Mouse (Mus musculus) lung, embryonic 14.5 days (tissue): ENCODE measurements around the gene B830017H08Rik. TPM values are rescaled to one million over a fixed set of nuclear protein-coding genes. Genes with fewer than 3 reads are reported as not detected.

Source experiments
- ATAC-seq: fragments of 200-750 bp; cut with Nextera tagmentation; 2 replicates; pipeline ENCODE4 v1.8.0; 2017; ENCODE audit warnings: mild to moderate bottlenecking, moderate TSS enrichment, moderate library complexity; ENCODE audit not compliant: insufficient read depth
- DNase-seq: peaks from one replicate; pipeline ENCODE4 v3.0.0-alpha.2; 2015
- H3K27ac ChIP-seq: fragments of 300-500 bp; sonication (generic); 2 replicates; pipeline ENCODE4 v1.5.1; 2014; ENCODE audit warnings: low read depth, mild to moderate bottlenecking, moderate library complexity
- H3K27me3 ChIP-seq: fragments of 300-500 bp; sonication (generic); 2 replicates; pipeline ENCODE4 v1.6.1; 2014; ENCODE audit warnings: low read length, control low read depth; ENCODE audit not compliant: insufficient read depth
- H3K36me3 ChIP-seq: fragments of 300-500 bp; sonication (generic); 2 replicates; pipeline ENCODE4 v1.6.1; 2014; ENCODE audit warnings: control low read depth; ENCODE audit not compliant: insufficient read depth
- H3K4me1 ChIP-seq: fragments of 300-500 bp; sonication (generic); 2 replicates; pipeline ENCODE4 v1.6.1; 2014; ENCODE audit warnings: antibody characterized with exemption, control low read depth; ENCODE audit not compliant: insufficient read depth
- H3K4me2 ChIP-seq: fragments of 300-500 bp; sonication (generic); 2 replicates; pipeline ENCODE4 v1.6.1; 2014; ENCODE audit warnings: mild to moderate bottlenecking
- H3K4me3 ChIP-seq: fragments of 300-500 bp; sonication (generic); 2 replicates; pipeline ENCODE4 v1.5.1; 2014; ENCODE audit warnings: low read depth, low read length
- H3K9ac ChIP-seq: fragments of 300-500 bp; sonication (generic); 2 replicates; pipeline ENCODE4 v1.6.1; 2014
- H3K9me3 ChIP-seq: fragments of 300-500 bp; sonication (generic); 2 replicates; pipeline ENCODE4 v1.6.1; 2016; ENCODE audit warnings: low read depth, low read length, control low read depth
- CTCF ChIP-seq: IDR thresholded peaks from 2 replicates; pipeline ENCODE4 v1.5.1; 2016; ENCODE audit warnings: antibody characterized with exemption, low read depth
- WGBS: fragments of 180-500 bp; shearing (Covaris S2); extraction: QIAGEN DNeasy Blood & Tissue Kit; methylation state at CpG from one replicate; pipeline ENCODE4 v1.1.7; 2014; 5-methylcytosine and 5-hydroxymethylcytosine counted together
- polyA plus RNA-seq: library from polyadenylated mRNA; unstranded; fragments of >200 nt; fragmentation: Nextera tagmentation; extraction: Ambion mirVana; gene quantifications from 2 replicates; pipeline ENCODE4 v1.2.1, GENCODE M21; 2014

The B830017H08Rik gene
- polyA plus RNA-seq, 1 experiment from 2014 or later, result 0.18 TPM

- peaks cover 26% of the 10 kb centered on the region for H3K4me1 ChIP-seq
- peak; percentile 18 for ATAC-seq
These were observed 35.1 kb upstream of the B830017H08Rik start for GRCm38 (mm10) chr16:17797812-17798311.

GRCm38 (mm10) chr16:17798321-17799180, 34.4 kb upstream of the B830017H08Rik start:
- peak overlapping the region; percentile 79 for H3K4me3 ChIP-seq
- H3K9me3 ChIP-seq, result no peaks in the 10 kb centered on the region
- ATAC-seq (peak; percentile 79), DNase-seq (peak; percentile 91)
- H3K9ac ChIP-seq, result peak overlapping the region; percentile 93
- peaks cover 29% of the 10 kb centered on the region for H3K27me3 ChIP-seq
- peak overlapping the region; percentile 97 for H3K27ac ChIP-seq
- H3K36me3 ChIP-seq, result peaks cover 18% of the 10 kb centered on the region
- TF ChIP-seq CTCF, result no peak
- H3K4me2 ChIP-seq, result peak overlapping the region; percentile 82
- peaks cover 33% of the 10 kb centered on the region for H3K4me1 ChIP-seq
- 3% methylated on average over 39 of the region's 45 CpGs for WGBS

More at GRCm38 (mm10) chr16:17797812-17798311, 35.1 kb upstream of the B830017H08Rik start:
- Histone ChIP-seq H3K27ac (peak overlapping the region; percentile 97), H3K9ac (peak overlapping the region; percentile 93), H3K27me3 (peaks cover 23% of the 10 kb centered on the region), H3K36me3 (peaks cover 18% of the 10 kb centered on the region), H3K4me3 (peak overlapping the region; percentile 79), H3K9me3 (no peaks in the 10 kb centered on the region), H3K4me2 (peak overlapping the region; percentile 82)
- WGBS, result 4% methylated on average over 29 of the region's 29 CpGs
- no peak for TF ChIP-seq CTCF
- peak; percentile 58 for DNase-seq

- Histone ChIP-seq H3K9me3 (no peaks in the 10 kb centered on the region), H3K27ac (no peak overlapping the region), H3K4me2 (peak overlapping the region; percentile 82), H3K36me3 (peaks cover 22% of the 10 kb centered on the region; the same call in 1 of the 2 replicates), H3K4me1 (peaks cover 43% of the 10 kb centered on the region), H3K4me3 (peak overlapping the region; percentile 79; the same call in 1 of the 2 replicates), H3K9ac (no peak overlapping the region), H3K27me3 (peaks cover 38% of the 10 kb centered on the region)
- DNase-seq (no peak), ATAC-seq (no peak)
- TF ChIP-seq CTCF, result no peak
These were observed 33.3 kb upstream of the B830017H08Rik start for GRCm38 (mm10) chr16:17799584-17799983.

GRCm38 (mm10) chr16:17801777-17802455, 31.0 kb upstream of the B830017H08Rik start:
- Histone ChIP-seq H3K9me3 (no peaks in the 10 kb centered on the region), H3K27ac (no peak overlapping the region), H3K27me3 (peaks cover 61% of the 10 kb centered on the region), H3K4me1 (peaks cover 46% of the 10 kb centered on the region), H3K9ac (no peak overlapping the region), H3K4me2 (peak overlapping the region; percentile 59), H3K4me3 (peak overlapping the region; percentile 31), H3K36me3 (peaks cover 37% of the 10 kb centered on the region; the same call in 1 of the 2 replicates)
- DNase-seq (peak; percentile 51), ATAC-seq (no peak)
- no peak for TF ChIP-seq CTCF
- WGBS, result 20% methylated on average over 7 of the region's 7 CpGs

GRCm38 (mm10) chr16:17802456-17802838, 30.5 kb upstream of the B830017H08Rik start:
- ATAC-seq (no peak), DNase-seq (peak; percentile 25)
- H3K4me3 ChIP-seq, result peak overlapping the region; percentile 31
- peaks cover 42% of the 10 kb centered on the region; the same call in 1 of the 2 replicates for H3K36me3 ChIP-seq
- H3K27me3 ChIP-seq, result peaks cover 63% of the 10 kb centered on the region
- peak overlapping the region; percentile 59 for H3K4me2 ChIP-seq
- no peak for TF ChIP-seq CTCF
- peaks cover 50% of the 10 kb centered on the region for H3K4me1 ChIP-seq
- peak overlapping the region; percentile 29 for H3K9ac ChIP-seq
- no peak overlapping the region for H3K27ac ChIP-seq
- H3K9me3 ChIP-seq, result no peaks in the 10 kb centered on the region
- 26% methylated on average over 18 of the region's 18 CpGs for WGBS

GRCm38 (mm10) chr16:17802839-17803674, 29.9 kb upstream of the B830017H08Rik start:
- no peak for ATAC-seq
- peaks cover 61% of the 10 kb centered on the region for H3K27me3 ChIP-seq

More at GRCm38 (mm10) chr16:17802839-17803674, 29.9 kb upstream of the B830017H08Rik start:
- H3K4me3 ChIP-seq, result peak overlapping the region; percentile 31
- 0 out of 2 replicates have a peak, but pooled peaks have one; percentile 18 for TF ChIP-seq CTCF
- H3K9ac ChIP-seq, result peak overlapping the region; percentile 29
- H3K9me3 ChIP-seq, result no peaks in the 10 kb centered on the region
- H3K4me1 ChIP-seq, result peaks cover 56% of the 10 kb centered on the region
- H3K36me3 ChIP-seq, result peaks cover 48% of the 10 kb centered on the region
- H3K27ac ChIP-seq, result no peak overlapping the region
- peak overlapping the region; percentile 59 for H3K4me2 ChIP-seq
- peak; percentile 58 for DNase-seq
- WGBS, result 16% methylated on average over 83 of the region's 83 CpGs
